Mouse (Mus musculus) spleen, adult 2 months (tissue): ENCODE data around the gene B3gnt9.

Experiments used
- CTCF ChIP-seq: fragments of 200-500 bp; IDR thresholded peaks from 2 replicates; pipeline ENCODE4 v1.5.1; 2011; ENCODE audit warnings: mild to moderate bottlenecking, inconsistent platforms; ENCODE audit not compliant: insufficient read depth, insufficient read length, insufficient replicate concordance; ENCODE audit errors: extremely low read depth
- POLR2A ChIP-seq: fragments of 200-500 bp; IDR thresholded peaks from 2 replicates; pipeline ENCODE4 v1.6.1; 2011; ENCODE audit warnings: low read depth, low read length, inconsistent platforms

- no peak for TF ChIP-seq POLR2A
- peak; percentile 92 for TF ChIP-seq CTCF
Measured at GRCm38 (mm10) chr8:105254152-105254965, 594 bp downstream of the B3gnt9 start.
